Mouse (Mus musculus) lung, postnatal 0 days (tissue): ENCODE measurements around the gene Dgkb.

Experiments
- CTCF ChIP-seq: IDR thresholded peaks from 2 replicates; pipeline ENCODE4 v1.5.1; 2016; ENCODE audit warnings: antibody characterized with exemption, mild to moderate bottlenecking
- EP300 ChIP-seq: IDR thresholded peaks from 2 replicates; pipeline ENCODE4 v1.6.1; 2016; ENCODE audit warnings: antibody characterized with exemption, mild to moderate bottlenecking, control low read depth

DNA sequence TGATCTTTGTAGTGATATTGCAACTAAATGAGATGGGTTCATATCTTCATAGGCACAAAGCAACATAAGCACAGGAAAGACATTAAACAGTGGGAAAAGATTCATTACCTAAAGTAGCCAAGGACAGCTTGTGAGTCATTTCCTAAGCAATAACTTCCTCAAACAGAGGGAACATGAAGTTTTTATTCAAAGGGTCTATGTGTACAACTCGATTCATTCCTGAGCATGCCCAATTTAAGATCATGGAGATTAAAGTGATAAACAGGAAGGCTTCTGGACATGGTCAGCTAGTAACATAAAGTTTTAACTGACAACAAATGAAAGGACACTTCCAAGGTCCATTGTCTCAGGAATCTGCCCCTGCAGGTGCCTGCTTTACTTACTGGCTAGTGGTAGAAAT is 167.8 kb downstream of the Dgkb start:
- TF ChIP-seq EP300 (peak; percentile 98), CTCF (no peak)
